Comparison of ENCODE assay signal across 8 mouse cellular contexts in genomic region chr1:191420930-191421404, GRCm38 (mm10). TPM values are rescaled to one million over a fixed set of nuclear protein-coding genes. Genes with fewer than 3 reads are reported as not detected.
DNase-seq lines count a peak whose midpoint lies in the region; ATAC-seq lines count a peak whose summit lies in the region.

No protein-coding gene starts in this region.

- no peak overlapping the region for H3K4me2 ChIP-seq in embryonic facial prominence, embryonic 13.5 days
- no peak overlapping the region for H3K4me2 ChIP-seq in lung, embryonic 16.5 days (ENCODE audit: low read depth, low read length)
- H3K4me2 ChIP-seq in hindbrain, embryonic 12.5 days (replicated peaks), result no peak overlapping the region

- WGBS in embryonic facial prominence, embryonic 13.5 days, result 44% methylated on average over 6 of the region's 6 CpGs
- 22% methylated on average over 6 of the region's 6 CpGs for WGBS in lung, embryonic 16.5 days
- 64% methylated on average over 6 of the region's 6 CpGs for WGBS in hindbrain, embryonic 12.5 days

- ATAC-seq in embryonic facial prominence, embryonic 13.5 days (ENCODE audit: insufficient number of reproducible peaks, insufficient read depth, low FRiP score, low TSS enrichment, low read depth), result no peak
- ATAC-seq in inflammation-experienced regulatory T-cells, adult 6 months, result peak; percentile 81
- peak; percentile 32; the same call in 1 of the 2 replicates for ATAC-seq in lung, embryonic 16.5 days (ENCODE audit: low read depth)
- ATAC-seq in hindbrain, embryonic 12.5 days (ENCODE audit: low FRiP score), result no peak

- intact Hi-C loops in left cerebral cortex, postnatal 36 days (cut with DNase I), result no loop called here

- no peak overlapping the region for H3K9ac ChIP-seq in embryonic facial prominence, embryonic 13.5 days
- peak overlapping the region; percentile 39; the same call in 1 of the 2 replicates for H3K9ac ChIP-seq in lung, embryonic 16.5 days (ENCODE audit: low read length)
- H3K9ac ChIP-seq in hindbrain, embryonic 12.5 days, result no peak overlapping the region

- peak; percentile 51 for DNase-seq in MEL-GATA-1-ER (ENCODE audit: extremely low read depth, low read depth)
- peak; percentile 81 for DNase-seq in thymus, postnatal 14 days
- no peak for DNase-seq in layer of hippocampus, adult 9-10 months (ENCODE audit: low spot score)
- DNase-seq in left cerebral cortex, postnatal 36 days (ENCODE audit: low spot score in 2 of 2), result no peak

- peaks cover 7% of the 10 kb centered on the region for H3K4me1 ChIP-seq in embryonic facial prominence, embryonic 13.5 days
- H3K4me1 ChIP-seq in lung, embryonic 16.5 days (replicated peaks; ENCODE audit: control insufficient read depth, insufficient read depth, low read length), result peaks cover 11% of the 10 kb centered on the region
- H3K4me1 ChIP-seq in hindbrain, embryonic 12.5 days, result peaks cover 6% of the 10 kb centered on the region; the same call in 1 of the 2 replicates

- 0 out of 2 replicates have a peak overlapping the region, but pooled peaks have one; percentile 39 for H3K27ac ChIP-seq in embryonic facial prominence, embryonic 13.5 days
- H3K27ac ChIP-seq in lung, embryonic 16.5 days (ENCODE audit: low read length), result peak overlapping the region; percentile 68
- no peak overlapping the region for H3K27ac ChIP-seq in hindbrain, embryonic 12.5 days

- H3K27me3 ChIP-seq in embryonic facial prominence, embryonic 13.5 days, result no peaks in the 10 kb centered on the region
- H3K27me3 ChIP-seq in lung, embryonic 16.5 days (ENCODE audit: control insufficient read depth, insufficient read depth, low read depth, low read length), result no peaks in the 10 kb centered on the region
- no peaks in the 10 kb centered on the region for H3K27me3 ChIP-seq in hindbrain, embryonic 12.5 days

- no peaks in the 10 kb centered on the region for H3K9me3 ChIP-seq in embryonic facial prominence, embryonic 13.5 days
- H3K9me3 ChIP-seq in lung, embryonic 16.5 days (ENCODE audit: control insufficient read depth, low read length), result no peaks in the 10 kb centered on the region
- H3K9me3 ChIP-seq in hindbrain, embryonic 12.5 days (replicated peaks), result no peaks in the 10 kb centered on the region

- H3K4me3 ChIP-seq in embryonic facial prominence, embryonic 13.5 days, result no peak overlapping the region
- H3K4me3 ChIP-seq in lung, embryonic 16.5 days (ENCODE audit: low read length), result no peak overlapping the region
- no peak overlapping the region for H3K4me3 ChIP-seq in hindbrain, embryonic 12.5 days

- no peaks in the 10 kb centered on the region for H3K36me3 ChIP-seq in embryonic facial prominence, embryonic 13.5 days
- H3K36me3 ChIP-seq in lung, embryonic 16.5 days (ENCODE audit: control insufficient read depth, insufficient read depth, low read length), result no peaks in the 10 kb centered on the region
- H3K36me3 ChIP-seq in hindbrain, embryonic 12.5 days, result no peaks in the 10 kb centered on the region

RNA-seq across cellular contexts. Expression of gene Ppp2r5a, which starts 17.9 kb away (rescaled TPM):
- 14.4 and 18.6 TPM in 2 replicates for polyA plus RNA-seq in embryonic facial prominence, embryonic 13.5 days (2015; fragmentation: Nextera tagmentation; extraction: Ambion mirVana)
- 10 to 100 TPM; 33.7 to 66.6 (median 43.3) TPM for polyA plus RNA-seq in inflammation-experienced regulatory T-cells, adult 6 months (2017; shearing (Covaris generic))
- 18.4 and 21.7 TPM in 2 replicates for polyA plus RNA-seq in lung, embryonic 16.5 days (2015; fragmentation: Nextera tagmentation; extraction: Ambion mirVana)
- polyA plus RNA-seq in hindbrain, embryonic 12.5 days (2016; fragmentation: Nextera tagmentation; extraction: Ambion mirVana), result 13.9 and 14.9 TPM in 2 replicates
- 10 to 100 TPM; 89.0 to 95.7 TPM for total RNA-seq in left cerebral cortex, postnatal 36 days (2021)

Comparison
In these comparisons a context has a peak if more than half of its experiments do, and no peak if none do; other contexts are left out.
1. DNase-seq: peak in MEL-GATA-1-ER (single experiment) and thymus, postnatal 14 days (single experiment); none in layer of hippocampus, adult 9-10 months (single experiment) and left cerebral cortex, postnatal 36 days (0 of 2).
2. ATAC-seq: peak in inflammation-experienced regulatory T-cells, adult 6 months (single experiment) and lung, embryonic 16.5 days (single experiment); none in embryonic facial prominence, embryonic 13.5 days (single experiment) and hindbrain, embryonic 12.5 days (single experiment).